Mouse (Mus musculus): ENCODE data around the gene Trmt2a. TPM values are rescaled to one million over a fixed set of nuclear protein-coding genes. Genes with fewer than 3 reads are reported as not detected.

Gene Trmt2a
- total and polyA plus RNA-seq, 3 experiments, result 155 to 252 (median 196) TPM

- Histone ChIP-seq H3K79me2 (replicated peaks; ENCODE audit: control insufficient read depth, extremely low read depth, insufficient read depth, poor library complexity, severe bottlenecking) (no peaks in the 10 kb centered on the region), H3K27me3 (replicated peaks) (no peaks in the 10 kb centered on the region)
- dilution Hi-C loops (cut with MboI; ENCODE audit: extremely low pct_ligation_motif_present, extremely low pct_unique_long_range_greater_than_20kb, low sequenced_read_pairs), result no loop called here
Observed at GRCm38 (mm10) chr16:18227187-18227586, 21.3 kb upstream of the Trmt2a start.

DNA sequence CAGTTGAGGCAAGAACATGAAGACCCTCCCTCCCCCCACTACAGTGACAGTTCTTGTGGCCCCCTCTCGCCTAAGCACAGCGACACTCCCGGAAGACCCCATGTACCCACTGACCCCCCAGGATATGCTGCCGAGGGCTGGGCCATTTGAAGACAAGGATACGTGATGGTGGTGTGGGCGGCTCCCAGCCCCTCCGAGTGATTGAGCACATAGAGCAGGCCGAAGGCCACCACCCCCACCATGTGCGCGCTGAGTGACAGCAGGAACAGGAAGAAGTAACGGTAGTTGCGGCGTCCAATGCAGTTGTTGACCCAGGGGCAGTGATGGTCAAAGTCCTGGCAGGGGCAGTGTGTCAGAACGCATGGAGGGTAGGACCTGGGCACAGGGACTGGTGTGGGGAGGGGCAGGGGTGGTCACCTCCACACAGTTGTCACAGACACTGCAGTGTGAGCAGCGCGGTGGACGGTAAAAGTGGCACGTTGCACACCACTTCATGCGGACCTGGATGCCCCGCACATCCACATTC, 20.5 kb upstream of the Trmt2a start:
- Histone ChIP-seq H3K4me3 (replicated peaks in 1 of 3; ENCODE audit: low read depth in 2 of 3, low read length in 2 of 3, poor library complexity in 1 of 3) (no peak overlapping the region), H3K9me3 (replicated peaks; ENCODE audit: low read length) (no peaks in the 10 kb centered on the region), H3K4me1 (ENCODE audit: control insufficient read depth in 1 of 2, insufficient read depth in 2 of 2) (peaks cover 26 to 45% of the 10 kb centered on the region in 2 experiments), H3K36me3 (replicated peaks in 1 of 2; ENCODE audit: control insufficient read depth in 1 of 2, insufficient read depth in 1 of 2, low read length in 1 of 2) (peaks cover 56 to 79% of the 10 kb centered on the region in 2 experiments), H3K9ac (ENCODE audit: insufficient read depth, low read depth) (no peak overlapping the region), H3K79me2 (replicated peaks; ENCODE audit: control insufficient read depth, extremely low read depth, insufficient read depth, poor library complexity, severe bottlenecking) (no peaks in the 10 kb centered on the region), H3K4me2 (ENCODE audit: insufficient read depth, low read depth, poor library complexity, severe bottlenecking) (no peak overlapping the region), H3K27ac (ENCODE audit: insufficient read depth, low read depth) (no peak overlapping the region), H3K27me3 (replicated peaks) (no peaks in the 10 kb centered on the region)
- in situ Hi-C loops (cut with MboI; ENCODE audit: low pct_ligation_motif_present, low pct_unique_long_range_greater_than_20kb, low sequenced_read_pairs), result no loop called here
- DNase-seq (ENCODE audit: extremely low read depth), result no peak
- dilution Hi-C loops (cut with MboI; ENCODE audit: extremely low pct_ligation_motif_present, extremely low pct_unique_long_range_greater_than_20kb, low sequenced_read_pairs), result no loop called here
- TF ChIP-seq EP300 (IDR thresholded peaks at IDR 0.05; ENCODE audit: low read length), result no peak
- no peak for TF ChIP-seq UBTF (IDR thresholded peaks at IDR 0.05; ENCODE audit: low read depth, low read length)
- no peak for TF ChIP-seq ZC3H11A (IDR thresholded peaks at IDR 0.05; ENCODE audit: low read depth, low read length)
- no peak for TF ChIP-seq ZMIZ1 (IDR thresholded peaks at IDR 0.05; ENCODE audit: low read depth, low read length)
- TF ChIP-seq ZKSCAN1 (IDR thresholded peaks at IDR 0.05; ENCODE audit: borderline replicate concordance, low read depth, low read length), result no peak
- TF ChIP-seq MXI1 (IDR thresholded peaks at IDR 0.05; ENCODE audit: low read depth, low read length), result no peak
- TF ChIP-seq MAFK (IDR thresholded peaks at IDR 0.05; ENCODE audit: insufficient replicate concordance, low read length), result no peak
- TF ChIP-seq RAD21 (IDR thresholded peaks at IDR 0.05; ENCODE audit: low read depth, low read length), result no peak
- TF ChIP-seq TBP (conservative IDR thresholded peaks at IDR 0.05; ENCODE audit: low read depth, low read length), result no peak
- TF ChIP-seq MYC (IDR thresholded peaks at IDR 0.05; ENCODE audit: low read depth, low read length), result no peak
- TF ChIP-seq SMC3 (IDR thresholded peaks at IDR 0.05; ENCODE audit: low read depth, low read length), result no peak
- no peak for TF ChIP-seq GABPA (IDR thresholded peaks at IDR 0.05; ENCODE audit: insufficient replicate concordance, low read depth, low read length)
- TF ChIP-seq JUND (conservative IDR thresholded peaks at IDR 0.05; ENCODE audit: low read depth, low read length), result no peak
- no peak for TF ChIP-seq IRF4 (IDR thresholded peaks at IDR 0.05; ENCODE audit: low read depth, low read length)
- TF ChIP-seq MAX (IDR thresholded peaks at IDR 0.05; ENCODE audit: low read length), result no peak
- no peak for TF ChIP-seq CHD1 (IDR thresholded peaks at IDR 0.05; ENCODE audit: low read depth, low read length)

More at GRCm38 (mm10) chr16:18227187-18227586, 21.3 kb upstream of the Trmt2a start:
- H3K9me3 ChIP-seq (replicated peaks; ENCODE audit: low read length), result no peaks in the 10 kb centered on the region
- H3K4me1 ChIP-seq (ENCODE audit: control insufficient read depth in 1 of 2, insufficient read depth in 2 of 2), result peaks cover 31 to 52% of the 10 kb centered on the region in 2 experiments
- H3K27ac ChIP-seq (ENCODE audit: insufficient read depth, low read depth), result no peak overlapping the region
- TF ChIP-seq GABPA (IDR thresholded peaks at IDR 0.05; ENCODE audit: insufficient replicate concordance, low read depth, low read length), result no peak
- no peak for TF ChIP-seq KAT2A (IDR thresholded peaks at IDR 0.05; ENCODE audit: insufficient replicate concordance, low read length)
- no peak for TF ChIP-seq IRF4 (IDR thresholded peaks at IDR 0.05; ENCODE audit: low read depth, low read length)
- TF ChIP-seq NELFE (IDR thresholded peaks at IDR 0.05; ENCODE audit: low read depth, low read length), result no peak
- TF ChIP-seq MEF2A (IDR thresholded peaks at IDR 0.05; ENCODE audit: borderline replicate concordance, low read depth, low read length), result no peak
- TF ChIP-seq ETS1 (conservative IDR thresholded peaks at IDR 0.05; ENCODE audit: low read depth, low read length), result no peak
- TF ChIP-seq JUN (IDR thresholded peaks at IDR 0.05; ENCODE audit: insufficient read depth, low read depth, low read length), result no peak
- no peak for TF ChIP-seq TCF12 (IDR thresholded peaks at IDR 0.05; ENCODE audit: low read depth, low read length)
- TF ChIP-seq MYC (IDR thresholded peaks at IDR 0.05; ENCODE audit: low read depth, low read length), result no peak
- no peak for TF ChIP-seq MAZ (IDR thresholded peaks at IDR 0.05; ENCODE audit: low read depth, low read length)
- TF ChIP-seq POLR2AphosphoS2 (IDR thresholded peaks at IDR 0.05; ENCODE audit: low read depth, low read length), result no peak
- no peak for TF ChIP-seq CTCF (conservative IDR thresholded peaks at IDR 0.05 in 1 of 2, IDR thresholded peaks at IDR 0.05 in 1 of 2; ENCODE audit: low read depth in 2 of 2, low read length in 2 of 2)
- TF ChIP-seq ELF1 (IDR thresholded peaks at IDR 0.05; ENCODE audit: low read depth, low read length), result no peak
- no peak for TF ChIP-seq JUND (conservative IDR thresholded peaks at IDR 0.05; ENCODE audit: low read depth, low read length)
- TF ChIP-seq PAX5 (IDR thresholded peaks at IDR 0.05; ENCODE audit: low read length), result no peak
- no peak for TF ChIP-seq ZC3H11A (IDR thresholded peaks at IDR 0.05; ENCODE audit: low read depth, low read length)
- no peak for TF ChIP-seq CHD1 (IDR thresholded peaks at IDR 0.05; ENCODE audit: low read depth, low read length)
- TF ChIP-seq ZNF384 (IDR thresholded peaks at IDR 0.05; ENCODE audit: low read depth, low read length), result no peak
- H3K4me3 ChIP-seq (replicated peaks in 1 of 3; ENCODE audit: low read depth in 2 of 3, low read length in 2 of 3, poor library complexity in 1 of 3), result no peak overlapping the region
- no peak overlapping the region for H3K9ac ChIP-seq (ENCODE audit: insufficient read depth, low read depth)
- H3K4me2 ChIP-seq (ENCODE audit: insufficient read depth, low read depth, poor library complexity, severe bottlenecking), result no peak overlapping the region
- peaks cover 62 to 87% of the 10 kb centered on the region in 2 experiments for H3K36me3 ChIP-seq (replicated peaks in 1 of 2; ENCODE audit: control insufficient read depth in 1 of 2, insufficient read depth in 1 of 2, low read length in 1 of 2)
- in situ Hi-C loops (cut with MboI; ENCODE audit: low pct_ligation_motif_present, low pct_unique_long_range_greater_than_20kb, low sequenced_read_pairs), result no loop called here
- no peak for DNase-seq (ENCODE audit: extremely low read depth)

Data from CH12.LX (cell line).